Mouse (Mus musculus) embryo, embryonic 10.5 days (tissue): ENCODE data around the gene Pdilt.
A peak's percentile ranks its signal among the peaks of the same experiment; 100 is the strongest.
"Not testable (repeated sequence)": the region's sequence is repeated elsewhere in the genome, so short reads cannot be mapped to it uniquely, and the experiment has no call there.

Source experiments
- DNase-seq: peaks from one replicate; pipeline ENCODE4 v3.0.0-alpha.2; 2015; ENCODE audit warnings: low spot score

Pdilt gene

DNA sequence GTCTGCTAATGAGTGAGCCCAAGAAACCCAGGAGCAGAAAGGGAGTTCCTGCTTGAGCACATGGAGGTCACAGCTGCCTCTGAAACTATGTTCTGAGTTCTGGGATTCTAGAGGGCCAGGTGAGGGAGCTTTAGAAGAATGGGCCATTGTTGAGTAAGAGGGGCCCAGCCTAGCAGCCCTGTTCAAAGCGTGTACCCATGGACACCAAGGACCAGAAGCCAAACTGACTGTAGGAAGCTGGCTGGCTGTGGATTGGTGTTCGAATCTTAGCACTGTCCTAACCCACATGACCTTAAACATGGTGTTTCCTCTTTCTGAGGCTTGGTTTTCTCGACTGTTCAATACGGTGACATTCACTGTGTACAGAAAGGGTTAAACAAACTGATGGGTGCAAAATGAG is at the start of gene Pdilt:
TSS of gene Pdilt (minus strand) at position 101 of the 400 bp plus-strand sequence.
- DNase-seq, result no peak

DNA sequence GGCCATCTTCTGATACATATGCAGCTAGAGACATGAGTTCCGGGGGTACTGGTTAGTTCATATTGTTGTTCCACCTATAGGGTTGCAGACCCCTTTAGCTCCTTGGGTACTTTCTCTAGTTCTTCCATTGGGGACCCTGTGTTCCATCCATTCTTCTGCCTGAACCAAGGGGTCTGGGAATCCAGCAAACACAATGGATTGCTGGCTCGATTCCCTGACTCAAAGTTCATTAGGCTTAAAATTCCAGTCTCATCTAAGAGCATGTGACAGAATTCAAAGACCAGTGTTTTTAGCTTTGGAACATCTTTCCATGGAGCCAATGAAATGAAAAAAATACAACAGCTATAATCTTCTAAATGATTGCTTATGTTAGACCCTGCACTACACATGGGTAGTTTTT is 39.2 kb upstream of the Pdilt start:
- not testable (repeated sequence) for DNase-seq

DNA sequence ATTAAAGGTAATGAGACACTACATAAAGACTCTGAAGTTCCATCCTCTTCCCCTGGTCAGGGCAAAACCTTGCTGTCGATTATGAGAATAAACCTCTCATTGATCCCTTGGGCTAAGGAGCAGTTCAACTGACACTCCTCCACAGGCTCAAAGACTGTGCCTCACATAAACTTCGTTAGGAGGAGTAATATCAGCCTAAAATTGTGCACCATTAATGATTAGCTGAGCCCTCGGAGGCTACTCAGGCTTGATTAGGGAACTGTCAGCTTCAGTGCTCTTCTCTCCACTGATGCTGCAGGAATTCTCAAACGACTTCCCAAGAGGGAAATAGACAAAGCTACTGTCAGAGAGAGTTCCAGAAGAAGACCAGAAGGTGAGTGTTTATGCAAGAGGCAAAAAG is 38.2 kb upstream of the Pdilt start:
- DNase-seq, result no peak

- DNase-seq, result no peak
Observed at GRCm38 (mm10) chr7:119560452-119560835, 37.2 kb upstream of the Pdilt start.

GRCm38 (mm10) chr7:119559789-119560451 is 36.6 kb upstream of the Pdilt start:
- no peak for DNase-seq

- DNase-seq, result no peak
Observed at GRCm38 (mm10) chr7:119554040-119554439, 30.8 kb upstream of the Pdilt start, which contains the start of gene Acsm2. Gene Acsm2, plus strand, starts transcription at chr7:119554340.

DNA sequence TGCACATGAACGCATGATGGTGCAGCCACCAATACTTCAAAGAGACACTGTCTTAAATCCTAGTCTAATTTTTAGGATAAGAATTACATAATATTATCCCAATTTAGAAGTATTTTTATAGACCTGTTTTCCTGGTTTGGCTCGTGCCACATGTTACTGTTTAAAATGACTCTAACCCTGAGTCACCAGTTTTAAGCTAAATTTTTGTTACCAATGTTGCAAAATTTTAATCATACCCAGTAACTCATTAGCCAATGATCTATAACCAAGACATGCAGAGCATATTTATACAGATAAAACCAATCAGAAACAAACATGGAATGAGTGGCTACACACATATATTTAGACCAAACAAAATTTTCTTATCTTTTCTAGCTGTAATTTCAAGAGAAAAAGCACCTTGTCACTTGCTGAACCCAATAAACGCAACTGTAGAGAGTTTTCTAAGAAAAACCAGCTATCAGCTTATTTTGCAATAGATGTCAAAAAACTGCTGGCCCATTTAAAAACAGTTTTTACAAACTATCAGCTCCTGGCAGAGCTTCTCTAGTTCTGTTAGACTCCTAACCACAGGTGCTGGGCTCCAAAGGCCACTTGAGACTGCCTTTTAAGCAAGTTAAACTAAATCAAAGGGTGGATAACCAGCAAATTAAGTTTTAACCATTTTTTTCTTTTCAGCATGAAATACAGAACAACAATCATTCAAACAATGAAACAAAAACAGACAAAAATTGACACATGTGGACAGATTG is 27.4 kb upstream of the Pdilt start:
- DNase-seq, result no peak

DNA sequence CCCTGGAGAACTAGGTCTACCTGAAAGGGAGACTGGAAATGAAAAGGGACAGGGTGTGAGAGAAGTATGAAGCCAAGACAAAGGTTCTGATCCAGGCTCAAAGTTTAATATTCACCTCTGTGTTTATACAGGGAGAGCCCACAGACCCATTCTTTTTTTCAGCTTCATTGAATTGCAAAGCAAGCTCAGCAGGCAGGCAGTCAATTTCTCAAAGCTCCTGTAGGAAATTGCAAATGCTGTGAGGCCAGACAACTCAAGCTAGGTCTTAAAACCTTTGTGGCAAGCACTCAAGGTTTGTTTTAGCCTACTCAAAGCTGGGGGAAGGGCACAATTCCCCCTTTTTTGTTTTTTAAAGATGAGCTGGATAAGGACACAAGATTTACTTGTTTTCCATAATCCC is 22.3 kb upstream of the Pdilt start:
- DNase-seq, result no peak

- DNase-seq, result no peak
Observed at GRCm38 (mm10) chr7:119542445-119542844, 19.2 kb upstream of the Pdilt start.

- no peak for DNase-seq
Observed at GRCm38 (mm10) chr7:119534389-119534788, 11.1 kb upstream of the Pdilt start.

DNA sequence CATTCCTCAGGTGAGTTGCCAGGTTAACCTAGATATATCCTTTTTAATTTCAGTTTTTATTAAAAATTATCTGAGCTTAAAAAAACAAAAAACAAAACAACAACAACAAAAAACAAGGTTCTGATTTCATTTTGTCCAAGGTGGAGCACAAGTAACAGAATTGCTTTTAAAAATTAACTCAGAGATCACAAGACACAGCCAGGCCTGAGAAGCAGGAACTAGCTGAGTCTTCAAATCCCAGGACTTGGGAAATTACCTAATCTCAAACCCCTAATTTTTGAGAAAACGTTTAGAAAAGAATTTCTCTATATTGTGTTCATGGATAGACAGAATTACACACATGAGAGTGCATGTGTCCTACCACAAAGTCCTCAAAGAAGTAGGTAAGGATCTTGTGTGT is 9.6 kb upstream of the Pdilt start:
- DNase-seq, result no peak

GRCm38 (mm10) chr7:119528617-119529016 is 5.3 kb upstream of the Pdilt start:
- no peak for DNase-seq

DNA sequence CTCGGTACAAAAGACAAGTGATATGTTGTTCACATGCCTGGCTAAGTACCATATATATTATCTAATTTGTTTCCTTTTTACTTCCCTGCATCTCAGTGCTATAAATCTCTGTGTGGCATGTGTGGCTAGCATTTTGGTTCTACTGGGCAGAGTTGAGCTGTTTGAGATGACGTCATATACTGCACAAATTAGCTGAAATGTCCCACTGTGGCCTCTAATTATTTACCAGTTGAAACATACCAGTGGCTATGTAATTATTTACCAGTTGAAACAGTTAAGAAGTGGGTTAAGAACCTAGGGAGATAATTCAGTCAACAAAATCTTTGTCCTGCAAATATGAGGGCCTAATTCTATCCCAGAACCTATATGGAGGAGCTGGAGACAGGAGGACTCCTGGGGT is 4.3 kb upstream of the Pdilt start:
- no peak for DNase-seq

DNA sequence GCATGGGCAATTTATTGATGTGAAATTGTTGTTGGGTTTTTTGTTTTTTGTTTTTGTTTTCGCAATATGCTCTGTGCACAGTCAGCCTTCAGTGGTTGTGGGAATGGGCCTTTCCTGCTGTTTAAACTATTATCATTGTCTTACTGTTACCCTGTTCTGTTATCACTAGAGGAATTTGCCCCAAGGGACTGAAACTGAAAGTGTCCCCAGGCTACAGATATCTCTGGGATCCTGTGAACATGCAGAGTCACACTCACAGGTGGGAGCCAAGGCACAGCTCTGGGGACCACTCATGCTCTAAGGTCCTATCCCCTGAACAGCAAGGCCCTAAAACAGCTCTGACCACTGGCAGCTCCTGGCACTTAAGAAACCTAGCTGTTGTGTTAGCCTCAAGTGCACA is 3.8 kb upstream of the Pdilt start:
- no peak for DNase-seq

DNA sequence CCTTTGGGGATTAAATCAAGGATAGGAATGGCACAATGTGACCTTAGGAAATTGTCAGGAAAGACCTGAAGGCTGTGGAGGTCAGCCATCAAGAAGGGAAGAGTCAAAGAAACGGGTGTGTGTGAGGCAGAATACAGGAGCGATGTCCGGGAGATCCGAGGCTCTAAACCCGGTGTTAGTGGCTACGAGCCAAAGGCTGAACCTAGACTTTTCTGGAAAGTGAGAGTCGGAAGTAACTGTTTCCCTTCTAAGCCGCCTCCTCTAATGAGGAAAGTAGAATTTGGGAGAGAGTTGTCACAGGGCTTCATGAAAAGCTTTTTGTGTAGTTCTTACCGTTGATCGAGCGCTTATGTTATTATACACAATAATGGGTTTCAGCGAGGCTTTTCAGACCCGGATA is 3.2 kb upstream of the Pdilt start:
- no peak for DNase-seq

DNA sequence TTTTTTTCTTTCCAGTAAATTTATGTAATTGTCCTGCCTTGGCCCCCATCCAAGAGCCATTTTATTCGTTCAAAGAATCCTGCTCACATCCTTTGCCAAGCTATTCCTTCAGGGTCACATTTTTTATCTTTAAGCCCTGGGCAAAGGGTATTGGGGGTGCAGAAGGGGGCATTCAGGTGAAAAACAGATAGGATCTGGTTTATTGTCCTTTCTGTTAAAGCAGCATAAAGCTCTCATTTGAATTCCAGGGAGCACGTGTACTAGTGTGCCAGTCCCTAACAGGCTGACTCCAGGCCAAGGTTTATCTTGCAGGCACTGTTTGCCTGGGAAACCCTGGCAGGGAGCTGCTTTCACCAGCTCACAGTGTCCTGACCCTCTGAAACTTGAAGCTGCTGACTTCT is 2.6 kb upstream of the Pdilt start:
- DNase-seq, result no peak

- no peak for DNase-seq
Observed at GRCm38 (mm10) chr7:119522385-119522784, 904 bp downstream of the Pdilt start.

GRCm38 (mm10) chr7:119521816-119522215 is 1.5 kb downstream of the Pdilt start:
- DNase-seq, result no peak

- DNase-seq, result peak; percentile 77
Observed at GRCm38 (mm10) chr7:119519654-119520053, 3.6 kb downstream of the Pdilt start.

DNA sequence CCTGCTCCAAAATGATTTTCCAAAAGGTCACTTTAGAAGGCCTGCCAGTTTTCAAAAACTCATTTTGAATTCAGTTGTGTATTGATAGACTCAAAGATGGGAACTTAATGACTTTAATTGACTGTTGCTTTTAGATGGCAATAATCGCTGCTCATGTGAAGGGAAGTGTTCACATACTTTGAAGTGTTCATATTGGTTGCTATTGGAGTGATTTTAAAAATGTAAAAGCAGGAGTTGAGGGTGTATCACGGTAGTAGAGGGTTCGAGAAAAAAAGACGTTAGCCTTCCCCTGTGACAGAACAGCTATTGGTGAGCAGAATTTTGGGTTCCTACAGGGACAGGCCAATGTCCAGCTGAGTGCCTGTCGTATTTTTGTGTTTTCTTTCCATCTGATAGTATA is 4.1 kb downstream of the Pdilt start, which contains the start of gene Acsm5:
TSS of gene Acsm5 (plus strand) at position 301 of the 400 bp plus-strand sequence.
- no peak for DNase-seq

GRCm38 (mm10) chr7:119516272-119516558 is 7.1 kb downstream of the Pdilt start:
- DNase-seq, result no peak

- peak; percentile 65 for DNase-seq
Observed at GRCm38 (mm10) chr7:119515492-119516271, 7.6 kb downstream of the Pdilt start.

DNA sequence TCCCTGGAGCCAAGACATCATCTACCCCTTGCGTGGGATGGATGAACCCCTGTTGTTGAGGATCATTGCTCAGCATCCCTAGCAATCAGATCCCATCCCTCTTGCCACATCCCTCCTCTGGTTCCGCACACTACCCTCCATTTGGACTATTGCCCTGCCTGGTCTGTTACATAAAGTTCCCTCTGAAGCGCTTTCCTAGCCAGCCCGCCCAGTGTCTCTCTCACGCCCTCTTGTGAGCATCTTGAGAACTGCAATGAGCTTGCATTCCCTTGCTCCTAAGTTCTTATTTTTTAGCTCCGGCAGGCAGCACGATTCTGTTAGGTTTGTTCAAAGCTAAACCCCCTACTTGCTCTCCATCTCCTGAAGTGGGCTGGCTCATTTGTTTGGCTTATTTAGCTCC is 10.2 kb downstream of the Pdilt start:
- peak; percentile 77 for DNase-seq
